Mouse (Mus musculus) heart, embryonic 14.5 days (tissue): ENCODE data around the gene Apoa1. TPM values are rescaled to one million over a fixed set of nuclear protein-coding genes. Genes with fewer than 3 reads are reported as not detected.

ENCODE experiments used
- ATAC-seq: fragments of 200-750 bp; cut with Nextera tagmentation; 2 replicates; pipeline ENCODE4 v1.8.0; 2017; ENCODE audit warnings: low read depth, moderate TSS enrichment; ENCODE audit not compliant: insufficient number of reproducible peaks, insufficient read depth, low FRiP score
- H3K27ac ChIP-seq, 2 experiments: fragments of 200-500 bp in 1 of 2; fragments of 300-500 bp in 1 of 2; sonication (generic) in 1 of 2; replicated peaks in 1 of 2; 2 replicates each; pipeline ENCODE4 v1.5.1; 2012 to 2014; ENCODE audit warnings: low read depth in 2 of 2, low read length in 2 of 2, control low read depth in 1 of 2, mild to moderate bottlenecking in 1 of 2, mixed read lengths in 1 of 2; ENCODE audit not compliant: control insufficient read depth in 1 of 2, insufficient read depth in 1 of 2
- H3K27me3 ChIP-seq: fragments of 300-500 bp; sonication (generic); 2 replicates; pipeline ENCODE4 v1.6.1; 2014; ENCODE audit warnings: mild to moderate bottlenecking, low read length, control low read depth; ENCODE audit not compliant: control insufficient read depth, insufficient read depth
- H3K36me3 ChIP-seq: fragments of 300-500 bp; sonication (generic); 2 replicates; pipeline ENCODE4 v1.6.1; 2014; ENCODE audit warnings: mild to moderate bottlenecking, control low read depth, low read length, mixed read lengths; ENCODE audit not compliant: control insufficient read depth, insufficient read depth
- H3K4me1 ChIP-seq, 2 experiments: fragments of 200-500 bp in 1 of 2; fragments of 300-500 bp in 1 of 2; sonication (generic) in 1 of 2; 2 replicates each; pipeline ENCODE4 v1.6.1; 2012 to 2014; ENCODE audit warnings: low read length in 2 of 2, control low read depth in 1 of 2, mixed read lengths in 1 of 2; ENCODE audit not compliant: control insufficient read depth in 2 of 2, insufficient read depth in 2 of 2
- H3K4me2 ChIP-seq: fragments of 300-500 bp; sonication (generic); 2 replicates; pipeline ENCODE4 v1.6.1; 2014; ENCODE audit warnings: mild to moderate bottlenecking, low read length
- H3K4me3 ChIP-seq, 2 experiments: fragments of 200-500 bp in 1 of 2; fragments of 300-500 bp in 1 of 2; sonication (generic) in 1 of 2; 2 replicates each; pipeline ENCODE4 v1.5.1; 2012 to 2014; ENCODE audit warnings: low read length in 2 of 2, mild to moderate bottlenecking in 2 of 2, control low read depth in 1 of 2, low read depth in 1 of 2, moderate library complexity in 1 of 2; ENCODE audit not compliant: control insufficient read depth in 1 of 2, insufficient read depth in 1 of 2
- H3K9ac ChIP-seq: fragments of 300-500 bp; sonication (generic); 2 replicates; pipeline ENCODE4 v1.6.1; 2014; ENCODE audit warnings: mild to moderate bottlenecking, low read length
- H3K9me3 ChIP-seq: fragments of 300-500 bp; sonication (generic); 2 replicates; pipeline ENCODE4 v1.6.1; 2016; ENCODE audit warnings: low read length, control low read depth; ENCODE audit not compliant: control insufficient read depth
- WGBS: fragments of 180-500 bp; shearing (Covaris S2); extraction: QIAGEN DNeasy Blood & Tissue Kit; methylation state at CpG from one replicate; pipeline ENCODE4 v1.1.7; 2014; 5-methylcytosine and 5-hydroxymethylcytosine counted together
- polyA plus RNA-seq: library from polyadenylated mRNA; unstranded; fragments of >200 nt; fragmentation: Nextera tagmentation; extraction: Ambion mirVana; gene quantifications from 2 replicates; pipeline ENCODE4 v1.2.1, GENCODE M21; 2014

The Apoa1 gene
- polyA plus RNA-seq, 1 experiment from 2014 or later, result 1.5 TPM

- no peak for ATAC-seq
- Histone ChIP-seq H3K27me3 (peaks cover 16% of the 10 kb centered on the region), H3K27ac (no peak overlapping the region), H3K9ac (no peak overlapping the region), H3K4me2 (no peak overlapping the region), H3K36me3 (peaks cover 50% of the 10 kb centered on the region), H3K4me1 (peaks cover 4 to 7% of the 10 kb centered on the region in 2 experiments; a peak in 2 of 4 replicates), H3K9me3 (no peaks in the 10 kb centered on the region), H3K4me3 (no peak overlapping the region)
- 64% methylated on average over 9 of the region's 9 CpGs for WGBS
These were observed 46.1 kb downstream of the Apoa1 start for GRCm38 (mm10) chr9:46274494-46274893.

Other genes starting within 250 kb of the Apoa1 start
- gene Pafah1b2, start 215.9 kb upstream of the Apoa1 start, polyA plus RNA-seq, result 141 and 148 TPM in 2 replicates
- 13.1 and 14.1 TPM in 2 replicates for gene Sik3, start 215.8 kb upstream of the Apoa1 start, polyA plus RNA-seq
- gene Apoc3, start 7.1 kb downstream of the Apoa1 start, polyA plus RNA-seq, result not detected in 2 replicates
- not detected in 2 replicates for gene Apoa4, start 12.1 kb downstream of the Apoa1 start, polyA plus RNA-seq
- not detected in 2 replicates for gene Apoa5, start 40.1 kb downstream of the Apoa1 start, polyA plus RNA-seq
- 31.5 and 33.0 TPM in 2 replicates for gene Zpr1, start 44.5 kb downstream of the Apoa1 start, polyA plus RNA-seq
- 11.2 and 13.8 TPM in 2 replicates for gene Bud13, start 54.4 kb downstream of the Apoa1 start, polyA plus RNA-seq
- not detected in 2 replicates for gene 4931429L15Rik, start 91.4 kb downstream of the Apoa1 start, polyA plus RNA-seq